Mouse (Mus musculus): ENCODE data around the gene Ngrn.

GRCm38 (mm10) chr7:80257706-80258105 lies 3.3 kb upstream of the Ngrn start:
- no peak for TF ChIP-seq CTCF (IDR thresholded peaks at IDR 0.05; ENCODE audit: borderline replicate concordance, control insufficient read depth, extremely low read depth, insufficient read depth, low read length, poor library complexity)
- TF ChIP-seq POLR2A (IDR thresholded peaks at IDR 0.05; ENCODE audit: control insufficient read depth, extremely low read depth, insufficient read depth, low read length, poor library complexity): no peak

Measured in thymus, adult 2 months (tissue).